Mouse (Mus musculus) heart, postnatal 0 days (tissue): ENCODE results near the gene Rsrp1.

Experiments
- CTCF ChIP-seq: IDR thresholded peaks from 2 replicates; pipeline ENCODE4 v1.5.1; 2016; ENCODE audit warnings: antibody characterized with exemption, control low read depth, low read depth
- EP300 ChIP-seq: IDR thresholded peaks from 2 replicates; pipeline ENCODE4 v1.6.1; 2016; ENCODE audit warnings: antibody characterized with exemption, low read depth

- no peak for TF ChIP-seq CTCF
- 0 out of 2 replicates have a peak, but pooled peaks have one; percentile 38 for TF ChIP-seq EP300
Measured at GRCm38 (mm10) chr4:134918381-134918780, 5.0 kb upstream of the Rsrp1 start.
